Mouse (Mus musculus): ENCODE measurements at regions not wholly inside any gene's neighbourhood (a gene's known extent, or its start where the extent isn't known, plus 50 kb on each side); places are given as distances from the start of the nearest gene placed in this dataset.
"Not testable (repeated sequence)": the region's sequence is repeated elsewhere in the genome, so short reads cannot be mapped to it uniquely, and the experiment has no call there.

- no peak overlapping the region for H3K9ac ChIP-seq (ENCODE audit: insufficient read depth, low read depth, low read length, poor library complexity, severe bottlenecking)
- H3K36me3 ChIP-seq (ENCODE audit: control insufficient read depth, insufficient read depth, low read length, poor library complexity, severe bottlenecking) = no peaks in the 10 kb centered on the region
- in situ Hi-C loops (cut with MboI; ENCODE audit: low sequenced_read_pairs in 2 of 2, unreplicated experiment in 2 of 2) = no loop called here
- H3K4me3 ChIP-seq (ENCODE audit: insufficient read depth in 1 of 2, low read depth in 1 of 2, low read length in 2 of 2, poor library complexity in 1 of 2, severe bottlenecking in 1 of 2) = no peak overlapping the region
- DNase-seq (ENCODE audit: low read depth, low spot score) = no peak
- no peaks in the 10 kb centered on the region for H3K9me3 ChIP-seq (ENCODE audit: control insufficient read depth, insufficient read depth, low read depth, low read length)
- TF ChIP-seq ZC3H11A (IDR thresholded peaks at IDR 0.05; ENCODE audit: borderline replicate concordance, low read depth, low read length) = no peak
- TF ChIP-seq HCFC1 (IDR thresholded peaks at IDR 0.05; ENCODE audit: borderline replicate concordance, insufficient read depth, low read length) = no peak
- TF ChIP-seq CHD2 (IDR thresholded peaks at IDR 0.05; ENCODE audit: low read depth, low read length) = no peak
- no peak for TF ChIP-seq MAFK (IDR thresholded peaks at IDR 0.05; ENCODE audit: insufficient read depth, low read depth, low read length)
- TF ChIP-seq ZNF384 (IDR thresholded peaks at IDR 0.05; ENCODE audit: low read depth, low read length) = no peak
- no peak overlapping the region for H3K27ac ChIP-seq (ENCODE audit: insufficient read depth, low read depth, low read length, poor library complexity, severe bottlenecking)
- peaks cover 0 to 3% of the 10 kb centered on the region in 2 experiments; a peak in 1 of 4 replicates for H3K4me1 ChIP-seq (ENCODE audit: control insufficient read depth in 2 of 2, insufficient read depth in 2 of 2, low read length in 2 of 2, poor library complexity in 1 of 2)
These were observed 116.3 kb downstream of the Cand1 start for GRCm38 (mm10) chr10:119123517-119123916.

- Histone ChIP-seq H3K9me3 (ENCODE audit: control insufficient read depth, insufficient read depth, low read depth, low read length) (no peaks in the 10 kb centered on the region), H3K4me1 (ENCODE audit: control insufficient read depth in 2 of 2, insufficient read depth in 2 of 2, low read length in 2 of 2, poor library complexity in 1 of 2) (peaks cover 0 to 3% of the 10 kb centered on the region in 2 experiments; a peak in 1 of 4 replicates), H3K9ac (ENCODE audit: insufficient read depth, low read depth, low read length, poor library complexity, severe bottlenecking) (no peak overlapping the region), H3K4me3 (ENCODE audit: insufficient read depth in 1 of 2, low read depth in 1 of 2, low read length in 2 of 2, poor library complexity in 1 of 2, severe bottlenecking in 1 of 2) (no peak overlapping the region), H3K36me3 (ENCODE audit: control insufficient read depth, insufficient read depth, low read length, poor library complexity, severe bottlenecking) (no peaks in the 10 kb centered on the region), H3K27ac (ENCODE audit: insufficient read depth, low read depth, low read length, poor library complexity, severe bottlenecking) (no peak overlapping the region)
- DNase-seq (ENCODE audit: low read depth, low spot score) = no peak
- in situ Hi-C loops (cut with MboI; ENCODE audit: low sequenced_read_pairs in 2 of 2, unreplicated experiment in 2 of 2) = no loop called here
- no peak for TF ChIP-seq ZC3H11A (IDR thresholded peaks at IDR 0.05; ENCODE audit: borderline replicate concordance, low read depth, low read length)
- TF ChIP-seq HCFC1 (IDR thresholded peaks at IDR 0.05; ENCODE audit: borderline replicate concordance, insufficient read depth, low read length) = no peak
- no peak for TF ChIP-seq MAFK (IDR thresholded peaks at IDR 0.05; ENCODE audit: insufficient read depth, low read depth, low read length)
- no peak for TF ChIP-seq CHD2 (IDR thresholded peaks at IDR 0.05; ENCODE audit: low read depth, low read length)
- no peak for TF ChIP-seq ZNF384 (IDR thresholded peaks at IDR 0.05; ENCODE audit: low read depth, low read length)
These were observed 117.5 kb downstream of the Cand1 start for GRCm38 (mm10) chr10:119122347-119122746.

GRCm38 (mm10) chr10:119121575-119121974, 118.3 kb downstream of the Cand1 start:
- Histone ChIP-seq H3K9me3 (ENCODE audit: control insufficient read depth, insufficient read depth, low read depth, low read length) (no peaks in the 10 kb centered on the region), H3K27ac (ENCODE audit: insufficient read depth, low read depth, low read length, poor library complexity, severe bottlenecking) (no peak overlapping the region), H3K36me3 (ENCODE audit: control insufficient read depth, insufficient read depth, low read length, poor library complexity, severe bottlenecking) (no peaks in the 10 kb centered on the region), H3K4me1 (ENCODE audit: control insufficient read depth in 2 of 2, insufficient read depth in 2 of 2, low read length in 2 of 2, poor library complexity in 1 of 2) (peaks cover 0 to 3% of the 10 kb centered on the region in 2 experiments; a peak in 1 of 4 replicates), H3K9ac (ENCODE audit: insufficient read depth, low read depth, low read length, poor library complexity, severe bottlenecking) (no peak overlapping the region), H3K4me3 (ENCODE audit: insufficient read depth in 1 of 2, low read depth in 1 of 2, low read length in 2 of 2, poor library complexity in 1 of 2, severe bottlenecking in 1 of 2) (no peak overlapping the region)
- TF ChIP-seq ZC3H11A (IDR thresholded peaks at IDR 0.05; ENCODE audit: borderline replicate concordance, low read depth, low read length) (no peak), ZNF384 (IDR thresholded peaks at IDR 0.05; ENCODE audit: low read depth, low read length) (no peak), HCFC1 (IDR thresholded peaks at IDR 0.05; ENCODE audit: borderline replicate concordance, insufficient read depth, low read length) (no peak), CHD2 (IDR thresholded peaks at IDR 0.05; ENCODE audit: low read depth, low read length) (no peak), MAFK (IDR thresholded peaks at IDR 0.05; ENCODE audit: insufficient read depth, low read depth, low read length) (no peak)
- no peak for DNase-seq (ENCODE audit: low read depth, low spot score)
- in situ Hi-C loops (cut with MboI; ENCODE audit: low sequenced_read_pairs in 2 of 2, unreplicated experiment in 2 of 2) = no loop called here

GRCm38 (mm10) chr10:119116843-119117390, 122.9 kb downstream of the Cand1 start:
- Histone ChIP-seq H3K9ac (ENCODE audit: insufficient read depth, low read depth, low read length, poor library complexity, severe bottlenecking) (no peak overlapping the region), H3K4me1 (ENCODE audit: control insufficient read depth in 2 of 2, insufficient read depth in 2 of 2, low read length in 2 of 2, poor library complexity in 1 of 2) (peaks cover 0 to 3% of the 10 kb centered on the region in 2 experiments; a peak in 1 of 4 replicates)

GRCm38 (mm10) chr10:119115200-119115599, 124.7 kb downstream of the Cand1 start:
- H3K27ac ChIP-seq (ENCODE audit: insufficient read depth, low read depth, low read length, poor library complexity, severe bottlenecking); H3K4me1 ChIP-seq (ENCODE audit: control insufficient read depth in 2 of 2, insufficient read depth in 2 of 2, low read length in 2 of 2, poor library complexity in 1 of 2); H3K9me3 ChIP-seq (ENCODE audit: control insufficient read depth, insufficient read depth, low read depth, low read length); in situ Hi-C loops (cut with MboI; ENCODE audit: low sequenced_read_pairs in 2 of 2, unreplicated experiment in 2 of 2); H3K36me3 ChIP-seq (ENCODE audit: control insufficient read depth, insufficient read depth, low read length, poor library complexity, severe bottlenecking); DNase-seq (ENCODE audit: low read depth, low spot score); H3K4me3 ChIP-seq (ENCODE audit: insufficient read depth in 1 of 2, low read depth in 1 of 2, low read length in 2 of 2, poor library complexity in 1 of 2, severe bottlenecking in 1 of 2); H3K9ac ChIP-seq (ENCODE audit: insufficient read depth, low read depth, low read length, poor library complexity, severe bottlenecking): not testable (repeated sequence)

More at GRCm38 (mm10) chr10:119116843-119117390, 122.9 kb downstream of the Cand1 start:
- in situ Hi-C loops (cut with MboI; ENCODE audit: low sequenced_read_pairs in 2 of 2, unreplicated experiment in 2 of 2) = no loop called here
- Histone ChIP-seq H3K9me3 (ENCODE audit: control insufficient read depth, insufficient read depth, low read depth, low read length) (no peaks in the 10 kb centered on the region), H3K4me3 (ENCODE audit: insufficient read depth in 1 of 2, low read depth in 1 of 2, low read length in 2 of 2, poor library complexity in 1 of 2, severe bottlenecking in 1 of 2) (no peak overlapping the region), H3K36me3 (ENCODE audit: control insufficient read depth, insufficient read depth, low read length, poor library complexity, severe bottlenecking) (no peaks in the 10 kb centered on the region), H3K27ac (ENCODE audit: insufficient read depth, low read depth, low read length, poor library complexity, severe bottlenecking) (no peak overlapping the region)
- TF ChIP-seq ZNF384 (IDR thresholded peaks at IDR 0.05; ENCODE audit: low read depth, low read length) (no peak), MAFK (IDR thresholded peaks at IDR 0.05; ENCODE audit: insufficient read depth, low read depth, low read length) (no peak), CHD2 (IDR thresholded peaks at IDR 0.05; ENCODE audit: low read depth, low read length) (no peak)
- DNase-seq (ENCODE audit: low read depth, low spot score) = no peak

Measured in ES-E14 (cell line).